Mouse (Mus musculus) bone marrow, adult 2 months (tissue): ENCODE data around the gene Cdk14.

Experiments used
- CTCF ChIP-seq: fragments of 200-500 bp; IDR thresholded peaks from 2 replicates; pipeline ENCODE4 v1.5.1; 2011; ENCODE audit warnings: low read length, control low read depth; ENCODE audit not compliant: control insufficient read depth, insufficient read depth
- POLR2A ChIP-seq: fragments of 200-500 bp; IDR thresholded peaks from 2 replicates; pipeline ENCODE4 v1.6.1; 2011; ENCODE audit warnings: low read depth, mild to moderate bottlenecking, control low read depth, low read length, borderline replicate concordance; ENCODE audit not compliant: control insufficient read depth

DNA sequence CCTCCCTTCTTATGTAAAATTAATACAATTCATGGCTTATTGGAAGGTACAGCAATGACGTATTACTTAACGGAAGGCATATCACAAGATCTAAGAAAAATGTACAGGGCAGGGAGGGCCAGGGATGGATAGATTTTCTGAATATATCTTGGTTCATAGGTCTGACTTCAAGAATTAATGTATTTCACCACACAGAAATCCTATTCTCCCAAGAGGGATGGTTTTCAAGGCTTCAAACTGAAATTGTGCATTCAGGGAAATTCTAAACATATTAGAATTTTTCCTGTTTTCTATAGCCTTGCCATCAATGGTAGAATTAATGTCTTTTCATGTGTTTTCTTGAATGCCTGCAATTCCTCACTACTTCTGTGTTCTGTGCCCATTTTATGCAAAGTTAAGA is 593.2 kb downstream of the Cdk14 start:
- no peak for TF ChIP-seq CTCF
- no peak for TF ChIP-seq POLR2A
